Mouse (Mus musculus) midbrain, embryonic 11.5 days (tissue): ENCODE data around the gene Rnf183. TPM values are rescaled to one million over a fixed set of nuclear protein-coding genes. Genes with fewer than 3 reads are reported as not detected.
"Not testable (repeated sequence)": the region's sequence is repeated elsewhere in the genome, so short reads cannot be mapped to it uniquely, and the experiment has no call there.

Experiments used
- ATAC-seq: fragments of 200-750 bp; cut with Nextera tagmentation; 2 replicates; pipeline ENCODE4 v1.8.0; 2017; ENCODE audit warnings: moderate TSS enrichment, moderate library complexity; ENCODE audit not compliant: low FRiP score
- DNase-seq: peaks from one replicate; pipeline ENCODE4 v3.0.0; 2015; ENCODE audit warnings: low spot score; ENCODE audit errors: missing footprints
- H3K27ac ChIP-seq: fragments of 300-500 bp; sonication (generic); 2 replicates; pipeline ENCODE4 v1.5.1; 2014; ENCODE audit warnings: low read depth, low read length
- H3K27me3 ChIP-seq: fragments of 300-500 bp; sonication (generic); 2 replicates; pipeline ENCODE4 v1.6.1; 2014; ENCODE audit warnings: mild to moderate bottlenecking, low read length, moderate library complexity, mixed read lengths; ENCODE audit not compliant: control insufficient read depth, insufficient read depth
- H3K36me3 ChIP-seq: fragments of 300-500 bp; sonication (generic); 2 replicates; pipeline ENCODE4 v1.6.1; 2014; ENCODE audit warnings: mild to moderate bottlenecking, low read length, moderate library complexity, mixed read lengths; ENCODE audit not compliant: control insufficient read depth, insufficient read depth
- H3K4me1 ChIP-seq: fragments of 300-500 bp; sonication (generic); 2 replicates; pipeline ENCODE4 v1.6.1; 2014; ENCODE audit warnings: low read length; ENCODE audit not compliant: control insufficient read depth, insufficient read depth
- H3K4me2 ChIP-seq: fragments of 300-500 bp; sonication (generic); 2 replicates; pipeline ENCODE4 v1.6.1; 2014; ENCODE audit warnings: mild to moderate bottlenecking, moderate library complexity
- H3K4me3 ChIP-seq: fragments of 300-500 bp; sonication (generic); 2 replicates; pipeline ENCODE4 v1.5.1; 2014; ENCODE audit warnings: low read depth, low read length
- H3K9ac ChIP-seq: fragments of 300-500 bp; sonication (generic); 2 replicates; pipeline ENCODE4 v1.6.1; 2014; ENCODE audit warnings: low read length
- H3K9me3 ChIP-seq: fragments of 300-500 bp; sonication (generic); 2 replicates; pipeline ENCODE4 v1.6.1; 2016; ENCODE audit warnings: low read length; ENCODE audit not compliant: control insufficient read depth
- WGBS: fragments of 180-500 bp; shearing (Covaris S2); extraction: QIAGEN DNeasy Blood & Tissue Kit; methylation state at CpG from one replicate; pipeline ENCODE4 v1.1.7; 2014; 5-methylcytosine and 5-hydroxymethylcytosine counted together
- polyA plus RNA-seq: library from polyadenylated mRNA; unstranded; fragments of >200 nt; fragmentation: Nextera tagmentation; extraction: Ambion mirVana; gene quantifications from 2 replicates; pipeline ENCODE4 v1.2.1, GENCODE M21; 2014

The Rnf183 gene
- not detected in 2 replicates for polyA plus RNA-seq

DNA sequence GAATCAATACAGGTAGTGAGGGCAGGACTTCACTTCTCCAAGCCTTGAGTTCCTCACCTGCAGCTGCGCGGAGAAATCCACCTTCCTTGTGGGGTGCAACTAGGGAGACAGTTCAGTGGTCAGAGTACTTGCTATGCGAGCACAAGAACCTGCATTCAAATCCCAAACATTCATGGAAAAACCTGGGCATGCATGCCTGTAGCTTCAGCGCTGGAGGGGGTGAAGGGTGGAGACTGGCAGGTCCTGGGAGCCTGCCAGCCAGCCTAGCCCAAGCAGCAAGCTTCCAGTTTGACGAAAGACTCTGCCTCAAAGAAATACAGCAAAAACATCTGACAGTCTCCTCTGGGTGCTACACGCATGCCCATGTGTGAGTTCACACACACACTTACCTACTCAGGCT lies at the start of gene Rnf183:
Gene Rnf183, minus strand, starts transcription at position 172 of the 400 bp plus-strand sequence.
- Histone ChIP-seq H3K4me2 (no peak within 1 kb of the TSS), H3K27ac (no peak within 1 kb of the TSS), H3K36me3 (no peaks in the 10 kb centered on the region), H3K27me3 (no peaks in the 10 kb centered on the region), H3K4me3 (no peak within 1 kb of the TSS), H3K4me1 (no peaks in the 10 kb centered on the region), H3K9me3 (no peaks in the 10 kb centered on the region), H3K9ac (no peak within 1 kb of the TSS)
- ATAC-seq (no peak), DNase-seq (no peak)
- 86% methylated on average over 6 of the region's 6 CpGs for WGBS

DNA sequence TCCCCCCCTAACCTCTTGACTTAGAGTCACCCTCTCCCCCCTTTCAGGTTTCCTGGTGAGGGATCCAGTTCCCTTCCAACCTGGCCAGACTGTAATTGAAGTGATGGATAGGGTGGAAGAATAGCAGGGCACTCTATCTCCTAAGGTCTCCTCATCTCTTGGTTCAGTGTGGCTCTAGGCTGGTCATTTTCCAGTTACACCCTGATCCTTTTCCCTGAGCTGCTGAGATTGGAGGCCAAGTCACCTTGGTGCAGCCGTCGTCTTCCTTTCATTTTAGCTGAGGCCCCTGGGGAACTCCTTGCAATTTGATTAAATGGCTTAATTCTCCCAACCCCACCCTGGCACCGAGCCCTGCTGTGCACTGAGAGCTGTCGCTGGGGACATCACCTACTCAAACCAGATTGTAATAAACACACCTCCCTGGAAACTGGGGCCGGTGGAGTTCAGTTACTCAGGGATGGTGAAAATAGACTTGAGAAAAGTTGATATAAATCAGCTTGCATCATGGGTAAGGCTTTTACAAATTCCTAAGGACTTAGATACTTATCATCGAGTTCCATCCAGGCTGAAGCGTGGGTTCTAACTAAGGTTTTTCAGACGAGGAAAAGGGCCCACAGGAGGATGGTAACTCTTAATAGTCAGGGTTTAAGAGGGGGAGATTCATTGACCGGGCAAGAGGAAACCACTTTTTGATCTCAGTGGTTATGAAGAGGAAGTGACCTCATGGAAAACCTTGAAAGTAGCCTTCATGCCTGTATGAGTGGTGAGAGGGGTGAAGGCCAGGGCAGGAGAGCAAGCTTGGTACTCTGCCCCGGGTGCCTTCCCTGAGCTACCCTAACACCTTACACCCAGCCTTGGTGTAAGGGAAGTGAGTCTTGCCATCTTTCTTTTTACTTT lies 45.9 kb upstream of the Rnf183 start:
- no peak for DNase-seq
- peaks cover 11% of the 10 kb centered on the region for H3K27me3 ChIP-seq
- no peaks in the 10 kb centered on the region for H3K36me3 ChIP-seq
- no peak overlapping the region for H3K9ac ChIP-seq
- H3K27ac ChIP-seq, result no peak overlapping the region
- 55% methylated on average over 10 of the region's 10 CpGs for WGBS
- 0 out of 2 replicates have a peak, but pooled peaks cover 3% of the 10 kb centered on the region for H3K4me1 ChIP-seq
- peak; percentile 18; the same call in 1 of the 2 replicates for ATAC-seq
- H3K4me2 ChIP-seq, result no peak overlapping the region
- no peaks in the 10 kb centered on the region for H3K9me3 ChIP-seq
- H3K4me3 ChIP-seq, result no peak overlapping the region

DNA sequence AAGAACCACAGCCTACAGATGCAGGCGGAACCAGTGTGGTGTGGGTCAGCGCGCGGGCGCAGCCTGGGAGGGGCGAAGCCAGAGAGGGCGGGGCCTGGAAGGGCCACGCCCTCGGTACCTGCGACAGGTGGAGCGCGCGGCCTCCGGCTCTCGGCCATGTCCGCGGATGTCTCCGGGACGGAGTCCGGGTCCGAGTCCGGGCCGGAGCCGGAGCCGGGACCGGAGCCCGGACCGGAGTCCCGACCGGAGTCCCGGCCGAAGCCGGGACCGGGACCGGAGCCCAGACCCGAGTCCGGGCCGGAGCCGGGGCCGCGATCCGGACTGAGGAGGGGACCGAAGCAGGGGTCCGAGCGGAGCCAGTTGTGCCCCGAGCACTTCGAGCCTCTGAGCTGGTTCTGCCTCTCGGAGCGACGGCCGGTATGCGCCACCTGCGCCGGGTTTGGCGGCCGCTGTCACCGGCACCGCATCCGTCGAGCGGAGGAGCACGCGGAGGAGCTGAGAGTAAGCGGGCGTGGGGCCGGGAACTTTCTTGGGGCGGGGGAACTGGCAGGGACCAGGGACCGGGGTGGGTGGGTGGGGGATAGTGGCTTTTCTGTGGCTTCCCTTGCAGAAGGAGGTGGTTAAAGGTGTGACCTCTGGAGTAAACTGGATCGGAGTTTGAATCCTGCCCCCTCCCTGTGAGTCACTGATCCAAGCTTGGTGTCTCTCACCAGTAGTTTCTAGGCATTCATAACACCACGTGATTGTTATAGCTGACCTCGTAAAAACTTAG lies 45.1 kb upstream of the Rnf183 start, which contains the start of gene Bspry:
Gene Bspry, plus strand, starts transcription at position 117 of the 772 bp plus-strand sequence.
- H3K27ac ChIP-seq, result no peak within 1 kb of the TSS
- peak within 1 kb of the TSS; percentile 37 for H3K4me3 ChIP-seq
- no peak within 1 kb of the TSS for H3K9ac ChIP-seq
- H3K27me3 ChIP-seq, result peaks cover 11% of the 10 kb centered on the region
- no peaks in the 10 kb centered on the region for H3K36me3 ChIP-seq
- H3K4me1 ChIP-seq, result 0 out of 2 replicates have a peak, but pooled peaks cover 3% of the 10 kb centered on the region
- H3K9me3 ChIP-seq, result no peaks in the 10 kb centered on the region
- peak within 1 kb of the TSS; percentile 62 for H3K4me2 ChIP-seq
- DNase-seq, result peak; percentile 89
- 3% methylated on average over 66 of the region's 71 CpGs for WGBS
- peak; percentile 76 for ATAC-seq

DNA sequence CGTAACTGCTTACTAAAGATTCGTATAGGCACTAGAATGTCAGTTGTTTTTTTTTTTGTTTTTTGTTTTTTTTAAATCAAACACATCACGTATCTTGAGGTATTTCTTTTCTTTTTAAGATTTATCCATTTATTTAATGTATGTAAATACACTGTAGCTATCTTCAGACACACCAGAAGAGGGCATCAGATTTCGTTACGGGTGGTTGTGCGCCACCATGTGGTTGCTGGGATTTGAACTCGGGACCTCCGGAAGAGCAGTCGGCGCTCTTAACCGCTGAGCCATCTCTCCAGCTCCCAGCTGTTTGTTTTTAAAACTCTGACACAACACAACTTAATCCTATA lies 44.5 kb upstream of the Rnf183 start:
- H3K9me3 ChIP-seq, result not testable (repeated sequence)
- peak overlapping the region; percentile 37 for H3K4me3 ChIP-seq
- H3K27me3 ChIP-seq, result peaks cover 11% of the 10 kb centered on the region

DNA sequence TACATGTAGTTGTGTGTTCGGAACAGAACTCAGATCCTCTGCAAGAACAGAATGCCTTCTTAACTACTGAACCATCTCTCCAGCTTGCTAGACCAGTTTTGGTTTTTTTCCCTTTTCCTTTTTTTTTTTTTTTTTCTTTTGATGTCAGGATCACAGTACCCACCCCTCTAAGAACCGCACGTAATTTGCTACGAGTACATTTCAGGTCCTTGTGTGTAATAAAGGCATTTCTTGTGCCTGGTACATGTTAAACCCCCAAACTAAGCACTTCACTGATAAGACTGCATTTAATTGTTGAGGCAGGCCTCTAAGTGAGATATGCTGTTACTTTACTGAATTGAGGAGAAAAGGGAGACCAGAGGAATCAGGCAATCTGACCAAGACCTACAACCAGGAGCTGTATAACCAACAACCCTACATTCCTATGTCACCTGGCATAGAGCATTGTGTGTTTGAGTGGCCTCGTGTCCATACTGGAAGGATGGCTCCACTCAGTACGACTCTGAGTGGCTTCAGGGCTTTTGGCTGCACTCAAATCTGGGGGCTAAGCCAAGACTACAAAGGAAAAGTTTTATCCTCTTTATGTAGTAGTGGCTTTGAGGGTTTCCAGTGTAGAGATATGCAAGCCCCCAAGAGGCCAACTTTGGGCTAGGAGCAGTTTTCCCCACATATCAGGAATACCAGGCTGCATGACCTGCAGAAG lies 42.6 kb upstream of the Rnf183 start:
- 84% methylated on average over 6 of the region's 6 CpGs for WGBS
- DNase-seq, result no peak
- Histone ChIP-seq H3K4me2 (no peak overlapping the region), H3K9ac (no peak overlapping the region), H3K4me3 (no peak overlapping the region), H3K9me3 (no peaks in the 10 kb centered on the region), H3K36me3 (no peaks in the 10 kb centered on the region), H3K4me1 (0 out of 2 replicates have a peak, but pooled peaks cover 3% of the 10 kb centered on the region), H3K27me3 (peaks cover 11% of the 10 kb centered on the region), H3K27ac (no peak overlapping the region)
- no peak for ATAC-seq

More for the DNA sequence above, 44.5 kb upstream of the Rnf183 start:
- not testable (repeated sequence) for H3K36me3 ChIP-seq, DNase-seq, H3K27ac ChIP-seq, H3K4me1 ChIP-seq, ATAC-seq, H3K9ac ChIP-seq
- peak overlapping the region; percentile 62 for H3K4me2 ChIP-seq
- 14% methylated on average over 11 of the region's 11 CpGs for WGBS

DNA sequence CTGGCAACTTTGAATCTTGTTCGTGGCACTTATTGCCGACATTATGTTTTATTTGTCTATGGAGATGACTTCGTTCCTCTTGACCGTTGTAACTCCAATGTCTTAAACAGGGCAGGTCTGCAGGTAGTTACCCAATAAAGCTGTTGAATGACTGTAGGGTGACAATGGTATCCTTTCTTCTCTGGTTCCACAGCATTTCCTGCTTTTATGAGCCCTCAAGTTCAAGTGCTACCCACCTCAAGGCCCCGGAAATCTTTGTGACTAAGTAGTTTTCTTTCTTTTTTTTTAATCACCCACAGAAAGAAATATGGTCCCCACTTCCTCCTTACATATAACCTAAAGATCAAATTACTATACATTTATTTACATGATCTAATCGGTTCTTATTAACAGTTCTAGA lies 40.7 kb upstream of the Rnf183 start:
- WGBS, result 92% methylated on average over 6 of the region's 6 CpGs
- Histone ChIP-seq H3K4me2 (no peak overlapping the region), H3K4me3 (no peak overlapping the region), H3K27ac (no peak overlapping the region), H3K9ac (no peak overlapping the region), H3K4me1 (peaks cover 3% of the 10 kb centered on the region; the same call in 1 of the 2 replicates), H3K36me3 (no peaks in the 10 kb centered on the region), H3K27me3 (peaks cover 11% of the 10 kb centered on the region), H3K9me3 (no peaks in the 10 kb centered on the region)
- ATAC-seq, result no peak
- DNase-seq, result no peak

DNA sequence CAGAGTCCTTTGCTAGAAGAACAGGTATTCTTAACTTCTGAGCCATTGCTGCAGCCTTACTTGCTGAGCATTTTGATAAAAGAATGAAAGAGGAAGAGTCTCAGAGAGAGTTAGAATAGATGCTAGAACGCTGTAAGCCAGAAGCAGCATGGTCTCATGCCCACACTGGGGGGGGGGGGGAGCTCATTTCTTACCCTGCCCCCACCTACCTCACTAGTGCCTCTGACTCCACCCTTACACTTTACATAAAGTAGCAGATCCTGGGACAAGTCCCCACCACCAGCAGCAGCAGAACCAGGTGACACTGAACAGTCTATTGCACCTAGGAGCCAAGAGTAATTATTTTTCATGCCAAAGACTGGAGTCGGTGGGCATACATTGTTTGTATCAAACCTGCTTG lies 40.1 kb upstream of the Rnf183 start:
- peaks cover 4% of the 10 kb centered on the region for H3K27me3 ChIP-seq
- H3K27ac ChIP-seq, result no peak overlapping the region
- no peak overlapping the region for H3K4me2 ChIP-seq
- no peak overlapping the region for H3K9ac ChIP-seq
- no peak overlapping the region for H3K4me3 ChIP-seq
- ATAC-seq (no peak), DNase-seq (no peak)
- H3K4me1 ChIP-seq, result peaks cover 9% of the 10 kb centered on the region; the same call in 1 of the 2 replicates
- no peaks in the 10 kb centered on the region for H3K9me3 ChIP-seq
- 78% methylated on average over 2 of the region's 2 CpGs for WGBS
- no peaks in the 10 kb centered on the region for H3K36me3 ChIP-seq

DNA sequence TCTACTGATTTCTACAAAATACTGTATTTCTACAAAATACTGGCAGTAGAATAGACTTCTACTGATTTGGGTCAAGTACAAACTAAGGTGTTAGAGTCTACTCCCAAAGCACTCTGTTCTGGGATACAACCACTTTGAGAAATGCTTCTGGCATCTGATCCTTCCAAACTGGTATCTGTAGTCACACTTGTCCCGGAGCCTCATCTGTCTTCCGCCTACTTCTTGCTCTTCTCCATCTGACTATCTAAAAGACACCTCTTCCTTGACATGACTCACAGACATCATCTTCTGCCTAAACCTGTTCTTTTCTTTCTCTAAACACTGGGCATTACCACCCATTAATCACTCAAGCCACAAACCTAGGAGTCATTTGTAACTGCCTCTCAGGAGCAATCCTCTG lies 37.0 kb upstream of the Rnf183 start:
- no peak overlapping the region for H3K4me3 ChIP-seq
- DNase-seq (no peak), ATAC-seq (no peak)
- no peak overlapping the region for H3K27ac ChIP-seq
- H3K4me1 ChIP-seq, result peaks cover 7% of the 10 kb centered on the region; the same call in 1 of the 2 replicates
- no peaks in the 10 kb centered on the region; the same call in 1 of the 2 replicates for H3K27me3 ChIP-seq
- 97% methylated on average over 2 of the region's 2 CpGs for WGBS
- H3K9ac ChIP-seq, result no peak overlapping the region
- H3K4me2 ChIP-seq, result no peak overlapping the region
- no peaks in the 10 kb centered on the region for H3K9me3 ChIP-seq
- no peaks in the 10 kb centered on the region for H3K36me3 ChIP-seq
